Mouse (Mus musculus): ENCODE measurements around the gene Tpgs1.

The Tpgs1 gene

GRCm38 (mm10) chr10:79716254-79716987 lies 47.3 kb downstream of the Tpgs1 start, which contains the start of gene Hcn2:
Gene Hcn2, plus strand, starts transcription at chr10:79716634.
- Histone ChIP-seq H3K9me3 (ENCODE audit: low read length) (no peaks in the 10 kb centered on the region), H3K27me3 (ENCODE audit: insufficient read depth, low read length) (peaks cover 44% of the 10 kb centered on the region), H3K36me3 (ENCODE audit: insufficient read depth, low read length) (peaks cover 16% of the 10 kb centered on the region), H3K4me3 (replicated peaks; ENCODE audit: low read length) (peak within 1 kb of the TSS; percentile 87), H3K4me1 (replicated peaks; ENCODE audit: low read depth, low read length) (peaks cover 36% of the 10 kb centered on the region)
- TF ChIP-seq NANOG (IDR thresholded peaks at IDR 0.05; ENCODE audit: borderline replicate concordance, low read length) (no peak), CTCF (conservative IDR thresholded peaks at IDR 0.05; ENCODE audit: low read length) (no peak), POU5F1 (IDR thresholded peaks at IDR 0.05; ENCODE audit: borderline replicate concordance, low read length) (no peak)

- H3K4me3 ChIP-seq (replicated peaks; ENCODE audit: low read length): peak overlapping the region; percentile 87
- no peak for TF ChIP-seq CTCF (conservative IDR thresholded peaks at IDR 0.05; ENCODE audit: low read length)
- no peak for TF ChIP-seq POU5F1 (IDR thresholded peaks at IDR 0.05; ENCODE audit: borderline replicate concordance, low read length)
- TF ChIP-seq NANOG (IDR thresholded peaks at IDR 0.05; ENCODE audit: borderline replicate concordance, low read length): no peak
- no peaks in the 10 kb centered on the region for H3K9me3 ChIP-seq (ENCODE audit: low read length)
- H3K27me3 ChIP-seq (ENCODE audit: insufficient read depth, low read length): peaks cover 44% of the 10 kb centered on the region
- peaks cover 11% of the 10 kb centered on the region for H3K36me3 ChIP-seq (ENCODE audit: insufficient read depth, low read length)
- H3K4me1 ChIP-seq (replicated peaks; ENCODE audit: low read depth, low read length): peaks cover 35% of the 10 kb centered on the region
Observed at GRCm38 (mm10) chr10:79716988-79717355, 47.8 kb downstream of the Tpgs1 start.

- Histone ChIP-seq H3K4me1 (replicated peaks; ENCODE audit: low read depth, low read length) (peaks cover 37% of the 10 kb centered on the region), H3K4me3 (replicated peaks; ENCODE audit: low read length) (peak overlapping the region; percentile 87), H3K9me3 (ENCODE audit: low read length) (no peaks in the 10 kb centered on the region), H3K36me3 (ENCODE audit: insufficient read depth, low read length) (peaks cover 5% of the 10 kb centered on the region; the same call in 1 of the 2 replicates), H3K27me3 (ENCODE audit: insufficient read depth, low read length) (peaks cover 44% of the 10 kb centered on the region)
- TF ChIP-seq NANOG (IDR thresholded peaks at IDR 0.05; ENCODE audit: borderline replicate concordance, low read length) (no peak), CTCF (conservative IDR thresholded peaks at IDR 0.05; ENCODE audit: low read length) (no peak), POU5F1 (IDR thresholded peaks at IDR 0.05; ENCODE audit: borderline replicate concordance, low read length) (no peak)
Observed at GRCm38 (mm10) chr10:79717640-79718357, 48.6 kb downstream of the Tpgs1 start.

GRCm38 (mm10) chr10:79721089-79721488 lies 51.9 kb downstream of the Tpgs1 start:
- Histone ChIP-seq H3K4me3 (replicated peaks; ENCODE audit: low read length) (no peak overlapping the region), H3K36me3 (ENCODE audit: insufficient read depth, low read length) (peaks cover 12% of the 10 kb centered on the region; the same call in 1 of the 2 replicates), H3K4me1 (replicated peaks; ENCODE audit: low read depth, low read length) (peaks cover 54% of the 10 kb centered on the region), H3K27me3 (ENCODE audit: insufficient read depth, low read length) (peaks cover 28% of the 10 kb centered on the region), H3K9me3 (ENCODE audit: low read length) (no peaks in the 10 kb centered on the region)
- no peak for TF ChIP-seq CTCF (conservative IDR thresholded peaks at IDR 0.05; ENCODE audit: low read length)
- TF ChIP-seq POU5F1 (IDR thresholded peaks at IDR 0.05; ENCODE audit: borderline replicate concordance, low read length): no peak
- no peak for TF ChIP-seq NANOG (IDR thresholded peaks at IDR 0.05; ENCODE audit: borderline replicate concordance, low read length)

GRCm38 (mm10) chr10:79723047-79723446 lies 53.9 kb downstream of the Tpgs1 start:
- Histone ChIP-seq H3K27me3 (ENCODE audit: insufficient read depth, low read length) (peaks cover 13% of the 10 kb centered on the region), H3K4me1 (replicated peaks; ENCODE audit: low read depth, low read length) (peaks cover 46% of the 10 kb centered on the region), H3K4me3 (replicated peaks; ENCODE audit: low read length) (no peak overlapping the region), H3K36me3 (ENCODE audit: insufficient read depth, low read length) (peaks cover 26% of the 10 kb centered on the region; the same call in 1 of the 2 replicates), H3K9me3 (ENCODE audit: low read length) (peaks cover 13% of the 10 kb centered on the region)
- TF ChIP-seq POU5F1 (IDR thresholded peaks at IDR 0.05; ENCODE audit: borderline replicate concordance, low read length) (no peak), NANOG (IDR thresholded peaks at IDR 0.05; ENCODE audit: borderline replicate concordance, low read length) (no peak), CTCF (conservative IDR thresholded peaks at IDR 0.05; ENCODE audit: low read length) (no peak)

GRCm38 (mm10) chr10:79723692-79724091 lies 54.5 kb downstream of the Tpgs1 start:
- peaks cover 13% of the 10 kb centered on the region for H3K9me3 ChIP-seq (ENCODE audit: low read length)
- peaks cover 26% of the 10 kb centered on the region; the same call in 1 of the 2 replicates for H3K36me3 ChIP-seq (ENCODE audit: insufficient read depth, low read length)
- peaks cover 50% of the 10 kb centered on the region for H3K4me1 ChIP-seq (replicated peaks; ENCODE audit: low read depth, low read length)
- H3K4me3 ChIP-seq (replicated peaks; ENCODE audit: low read length): no peak overlapping the region
- TF ChIP-seq NANOG (IDR thresholded peaks at IDR 0.05; ENCODE audit: borderline replicate concordance, low read length) (no peak), POU5F1 (IDR thresholded peaks at IDR 0.05; ENCODE audit: borderline replicate concordance, low read length) (no peak), CTCF (conservative IDR thresholded peaks at IDR 0.05; ENCODE audit: low read length) (no peak)
- peaks cover 6% of the 10 kb centered on the region for H3K27me3 ChIP-seq (ENCODE audit: insufficient read depth, low read length)
